Mouse (Mus musculus) stomach, embryonic 15.5 days (tissue): ENCODE measurements around the gene Arl2. TPM values are rescaled to one million over a fixed set of nuclear protein-coding genes. Genes with fewer than 3 reads are reported as not detected.

Experiments used
- ATAC-seq: fragments of 200-750 bp; cut with Nextera tagmentation; 2 replicates; pipeline ENCODE4 v1.8.0; 2017; ENCODE audit warnings: low read depth, moderate number of reproducible peaks, moderate TSS enrichment; ENCODE audit not compliant: insufficient read depth, low FRiP score
- H3K27ac ChIP-seq: fragments of 300-500 bp; sonication (generic); 2 replicates; pipeline ENCODE4 v1.5.1; 2015; ENCODE audit warnings: mild to moderate bottlenecking, inconsistent platforms
- H3K27me3 ChIP-seq: fragments of 300-500 bp; sonication (generic); replicated peaks from 2 replicates; pipeline ENCODE4 v1.6.1; 2015; ENCODE audit warnings: inconsistent platforms
- H3K36me3 ChIP-seq: fragments of 300-500 bp; sonication (generic); 2 replicates; pipeline ENCODE4 v1.6.1; 2015; ENCODE audit warnings: inconsistent platforms
- H3K4me1 ChIP-seq: fragments of 300-500 bp; sonication (generic); 2 replicates; pipeline ENCODE4 v1.6.1; 2015; ENCODE audit warnings: inconsistent platforms
- H3K4me2 ChIP-seq: fragments of 300-500 bp; sonication (generic); 2 replicates; pipeline ENCODE4 v1.6.1; 2015; ENCODE audit warnings: mild to moderate bottlenecking, inconsistent platforms
- H3K4me3 ChIP-seq: fragments of 300-500 bp; sonication (generic); replicated peaks from 2 replicates; pipeline ENCODE4 v1.5.1; 2015; ENCODE audit warnings: inconsistent platforms
- H3K9ac ChIP-seq: fragments of 300-500 bp; sonication (generic); 2 replicates; pipeline ENCODE4 v1.6.1; 2015; ENCODE audit warnings: inconsistent platforms
- H3K9me3 ChIP-seq: fragments of 300-500 bp; sonication (generic); 2 replicates; pipeline ENCODE4 v1.6.1; 2016; ENCODE audit warnings: inconsistent platforms
- WGBS: fragments of 180-500 bp; shearing (Covaris S2); methylation state at CpG from one replicate; pipeline ENCODE4 v1.1.7; 2015; 5-methylcytosine and 5-hydroxymethylcytosine counted together
- polyA plus RNA-seq: library from polyadenylated mRNA; unstranded; fragments of >200 nt; fragmentation: Nextera tagmentation; extraction: Ambion mirVana; gene quantifications from 2 replicates; pipeline ENCODE4 v1.2.1, GENCODE M21; 2015

Gene Arl2
- polyA plus RNA-seq, 1 experiment from 2014 or later = 102 TPM

DNA sequence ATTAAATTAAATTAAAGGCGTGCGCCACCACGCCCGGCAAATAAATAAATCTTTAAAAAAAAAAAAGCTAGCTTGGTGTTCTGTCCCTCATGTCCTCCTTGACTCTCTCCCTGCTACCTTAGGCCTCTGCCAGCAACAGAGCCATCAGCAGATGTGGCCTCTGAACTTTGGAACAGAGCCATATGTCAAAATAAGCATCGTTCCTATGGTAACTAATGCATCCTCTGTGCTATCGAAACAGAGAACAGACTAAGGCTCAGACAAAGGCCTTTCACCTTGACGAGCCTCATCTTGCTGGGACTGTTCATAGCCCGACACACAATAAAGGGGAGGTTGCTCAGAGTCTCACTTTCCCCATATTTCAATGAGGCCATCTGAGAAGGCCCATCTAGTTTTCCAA is 18.0 kb downstream of the Arl2 start:
- no peaks in the 10 kb centered on the region for H3K27me3 ChIP-seq
- H3K9me3 ChIP-seq = no peaks in the 10 kb centered on the region
- no peak overlapping the region for H3K27ac ChIP-seq
- H3K4me3 ChIP-seq = no peak overlapping the region
- H3K9ac ChIP-seq = no peak overlapping the region
- H3K36me3 ChIP-seq = no peaks in the 10 kb centered on the region; the same call in 1 of the 2 replicates
- 49% methylated on average over 8 of the region's 8 CpGs for WGBS
- H3K4me2 ChIP-seq = no peak overlapping the region
- peaks cover 6% of the 10 kb centered on the region; the same call in 1 of the 2 replicates for H3K4me1 ChIP-seq
- no peak for ATAC-seq

DNA sequence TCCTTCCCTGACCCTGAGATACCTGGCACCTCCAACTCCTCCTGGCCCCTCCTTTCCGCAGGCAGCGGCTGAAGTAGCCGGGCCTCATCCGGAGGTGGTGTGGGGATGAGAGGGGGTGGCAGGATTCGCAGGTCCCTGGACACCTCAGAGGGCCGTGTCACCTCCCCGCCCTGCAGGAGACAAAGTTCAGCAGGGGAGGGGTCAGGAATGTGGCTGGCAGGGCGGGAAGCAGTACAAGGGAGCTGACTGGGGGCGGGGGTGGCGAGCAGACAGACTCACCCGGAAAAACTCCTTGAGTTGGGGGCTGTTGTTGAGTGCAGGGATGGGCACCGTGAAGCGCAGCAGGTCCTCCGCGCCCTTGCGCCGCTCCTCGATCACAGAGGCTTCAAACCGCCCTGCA is 19.6 kb downstream of the Arl2 start:
- no peaks in the 10 kb centered on the region; the same call in 1 of the 2 replicates for H3K36me3 ChIP-seq
- peaks cover 14% of the 10 kb centered on the region for H3K4me1 ChIP-seq
- H3K4me3 ChIP-seq = no peak overlapping the region
- H3K27ac ChIP-seq = no peak overlapping the region
- 31% methylated on average over 19 of the region's 19 CpGs for WGBS
- H3K4me2 ChIP-seq = no peak overlapping the region
- no peaks in the 10 kb centered on the region for H3K9me3 ChIP-seq
- no peak for ATAC-seq
- no peak overlapping the region for H3K9ac ChIP-seq
- no peaks in the 10 kb centered on the region for H3K27me3 ChIP-seq

DNA sequence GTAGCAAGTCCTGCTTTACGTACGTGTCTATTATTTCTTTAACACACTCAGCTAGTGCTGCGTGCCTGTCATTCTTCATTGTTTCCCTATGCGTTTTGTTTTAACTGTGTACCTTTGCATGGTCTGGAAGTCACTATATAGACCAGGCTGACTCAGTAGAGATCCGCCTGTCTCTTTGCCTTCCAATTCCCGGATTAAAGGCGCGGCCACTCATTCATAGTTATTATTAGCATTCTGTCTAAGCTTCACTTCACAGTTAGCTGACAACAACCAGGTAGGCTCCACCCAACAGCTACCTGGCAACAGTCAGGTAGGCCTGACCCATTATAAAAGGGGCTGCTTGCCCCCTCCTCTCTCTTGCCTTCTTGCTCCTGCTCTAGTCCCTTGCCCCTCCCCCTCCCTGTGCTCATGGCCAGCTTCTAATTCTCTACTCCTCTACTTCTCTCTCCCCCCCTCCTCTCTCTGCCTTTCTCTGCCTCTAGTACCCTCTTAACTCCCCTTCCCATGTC is 22.6 kb downstream of the Arl2 start:
- WGBS = 1% methylated on average over 8 of the region's 8 CpGs
- 0 out of 2 replicates have a peak, but pooled peaks have one; percentile 6 for ATAC-seq
- peak overlapping the region; percentile 27; the same call in 1 of the 2 replicates for H3K9ac ChIP-seq

DNA sequence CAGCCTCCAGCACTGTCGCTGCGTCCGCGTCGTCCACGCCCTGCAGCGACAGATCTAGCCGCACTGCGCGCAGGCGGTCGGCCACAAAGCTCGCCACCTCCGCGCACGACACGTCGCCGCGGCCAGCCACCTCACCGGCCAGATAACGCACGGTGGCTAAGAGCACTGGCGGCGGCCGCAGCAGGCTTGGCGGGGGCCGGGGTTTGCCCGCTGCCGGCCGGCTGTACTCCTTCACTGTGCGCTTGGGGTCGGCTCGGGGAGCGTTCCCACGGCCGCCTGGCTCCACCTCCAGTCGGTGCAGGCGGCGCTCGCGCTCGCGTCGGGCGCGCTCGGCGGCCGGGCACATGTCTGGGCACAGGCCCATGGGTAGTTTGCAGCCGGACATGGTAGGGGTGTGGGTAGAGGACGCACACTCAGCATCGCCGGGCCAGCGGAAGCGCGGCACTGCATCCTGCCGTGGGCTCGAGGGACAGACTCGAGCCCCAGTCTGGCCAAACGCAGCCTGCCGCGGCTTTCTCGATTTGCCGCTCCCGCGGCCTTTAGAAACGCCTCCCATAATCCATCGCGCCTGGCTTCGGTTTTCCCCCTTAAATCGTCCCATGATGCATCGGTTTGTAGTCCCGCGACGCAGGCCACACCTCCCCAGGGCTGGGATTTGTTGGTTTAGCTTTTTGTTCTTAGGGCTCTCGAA is 23.2 kb downstream of the Arl2 start, which contains the start of gene Sac3d1:
Gene Sac3d1 (minus strand): TSS at position 665 of the 691 bp plus-strand sequence.
- ATAC-seq = peak; percentile 82
- peaks cover 21% of the 10 kb centered on the region for H3K4me1 ChIP-seq

More for the DNA sequence above, 22.6 kb downstream of the Arl2 start:
- Histone ChIP-seq H3K27ac (peak overlapping the region; percentile 99), H3K4me1 (peaks cover 21% of the 10 kb centered on the region), H3K9me3 (no peaks in the 10 kb centered on the region), H3K4me2 (peak overlapping the region; percentile 80), H3K27me3 (no peaks in the 10 kb centered on the region), H3K36me3 (peaks cover 27% of the 10 kb centered on the region), H3K4me3 (peak overlapping the region; percentile 85)

DNA sequence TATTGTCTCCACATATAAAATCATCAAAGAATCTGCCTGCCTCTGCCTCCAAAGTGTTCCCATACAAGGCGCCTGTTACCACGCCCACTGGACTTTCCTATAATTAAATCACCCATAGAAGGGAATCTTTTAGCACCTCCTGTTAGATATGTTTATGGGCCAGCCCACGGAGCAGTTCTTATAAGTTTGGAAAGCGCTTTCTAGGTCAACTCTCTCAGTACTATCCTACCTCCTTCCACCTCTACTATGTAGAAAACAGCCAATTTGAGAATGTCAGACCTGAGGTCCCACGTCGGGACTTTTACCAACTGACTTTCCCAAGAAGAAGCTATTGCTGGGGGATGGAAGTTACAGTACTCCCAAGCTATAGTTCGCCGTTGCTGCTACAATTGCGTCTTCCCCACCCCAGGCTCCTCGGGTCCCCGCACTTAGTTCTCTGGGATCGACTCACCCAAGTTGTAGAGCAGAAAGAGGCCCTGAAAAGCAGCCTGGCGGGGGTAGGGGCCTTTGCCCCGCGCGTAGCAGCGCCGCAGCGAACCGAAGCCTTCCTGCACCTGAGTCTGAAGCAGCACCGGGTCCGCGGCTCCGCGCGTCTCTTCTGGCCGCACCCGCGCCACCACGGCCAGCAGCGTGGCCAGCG is 23.9 kb downstream of the Arl2 start:
- Histone ChIP-seq H3K4me1 (peaks cover 21% of the 10 kb centered on the region), H3K9ac (peak overlapping the region; percentile 77), H3K27me3 (no peaks in the 10 kb centered on the region), H3K36me3 (peaks cover 27% of the 10 kb centered on the region), H3K4me2 (peak overlapping the region; percentile 80), H3K27ac (peak overlapping the region; percentile 99), H3K9me3 (no peaks in the 10 kb centered on the region), H3K4me3 (peak overlapping the region; percentile 85)
- WGBS = 4% methylated on average over 32 of the region's 32 CpGs
- ATAC-seq = peak; percentile 2

More for the DNA sequence above, 23.2 kb downstream of the Arl2 start, which contains the start of gene Sac3d1:
- Histone ChIP-seq H3K4me3 (peak within 1 kb of the TSS; percentile 85), H3K4me2 (peak within 1 kb of the TSS; percentile 80), H3K27me3 (no peaks in the 10 kb centered on the region), H3K9ac (peak within 1 kb of the TSS; percentile 77), H3K27ac (peak within 1 kb of the TSS; percentile 99), H3K9me3 (no peaks in the 10 kb centered on the region), H3K36me3 (peaks cover 27% of the 10 kb centered on the region)
- under 1% methylated on average over 77 of the region's 77 CpGs for WGBS

DNA sequence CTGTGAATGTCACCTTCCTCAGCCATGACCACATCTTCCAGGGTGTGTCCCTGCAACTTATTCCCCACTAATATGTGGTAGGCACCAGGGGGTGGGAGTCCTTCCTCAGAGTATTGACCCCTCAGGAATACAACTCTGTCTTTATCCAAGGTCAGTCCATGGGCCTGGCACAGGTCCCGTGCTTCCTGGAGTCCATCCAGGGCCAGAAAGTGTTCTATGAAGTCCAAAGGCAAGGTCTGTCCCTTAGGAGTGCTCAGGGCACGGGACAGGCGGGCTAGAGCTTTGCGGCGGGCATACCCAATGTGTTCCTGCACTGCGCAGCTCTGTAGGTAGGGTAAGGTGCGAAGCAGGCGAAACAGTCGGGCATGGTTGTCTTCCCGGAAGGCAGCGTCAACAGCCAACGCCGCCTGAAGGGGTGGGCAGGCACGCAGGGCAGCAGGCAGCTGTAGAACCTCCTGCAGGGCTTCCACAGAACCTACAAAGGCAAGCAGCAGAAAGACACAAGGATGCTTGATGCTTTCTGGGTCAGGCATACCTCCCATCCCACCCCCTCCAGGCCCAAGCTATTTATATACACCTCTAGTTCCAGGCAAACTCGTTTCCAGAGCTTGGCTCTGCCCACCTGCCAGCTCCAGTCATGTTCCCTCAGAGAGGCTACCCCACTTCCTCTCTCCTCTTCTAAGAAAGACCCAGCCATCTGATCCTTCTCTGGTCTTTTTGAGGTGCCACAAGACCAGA is 25.1 kb downstream of the Arl2 start:
- H3K27ac ChIP-seq = no peak overlapping the region
- ATAC-seq = no peak
- peaks cover 27% of the 10 kb centered on the region for H3K36me3 ChIP-seq
- no peak overlapping the region for H3K9ac ChIP-seq
- WGBS = 89% methylated on average over 15 of the region's 15 CpGs
- no peaks in the 10 kb centered on the region for H3K9me3 ChIP-seq
- no peak overlapping the region for H3K4me3 ChIP-seq
- peak overlapping the region; percentile 80; the same call in 1 of the 2 replicates for H3K4me2 ChIP-seq
- H3K4me1 ChIP-seq = peaks cover 21% of the 10 kb centered on the region
- no peaks in the 10 kb centered on the region for H3K27me3 ChIP-seq

DNA sequence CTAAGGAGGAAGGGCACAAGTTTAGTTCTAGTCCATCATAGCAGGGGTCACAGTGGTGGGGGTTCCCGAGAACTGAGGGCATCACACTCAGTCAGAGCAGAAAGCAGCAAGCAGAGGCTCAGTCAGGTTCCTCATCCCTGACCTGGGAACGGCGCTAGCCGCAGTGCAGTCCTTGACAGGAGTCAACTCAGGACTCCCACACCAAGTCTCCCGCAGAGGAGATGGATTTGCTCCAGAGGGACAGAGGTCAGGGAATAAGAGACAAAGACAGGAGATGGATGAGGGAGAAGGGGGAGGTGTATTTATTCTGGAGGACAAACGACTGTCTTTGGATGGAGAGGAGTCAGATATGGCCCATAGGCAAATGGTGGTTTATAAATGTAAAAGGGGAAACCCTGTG is 28.2 kb downstream of the Arl2 start:
- H3K36me3 ChIP-seq = peaks cover 27% of the 10 kb centered on the region

DNA sequence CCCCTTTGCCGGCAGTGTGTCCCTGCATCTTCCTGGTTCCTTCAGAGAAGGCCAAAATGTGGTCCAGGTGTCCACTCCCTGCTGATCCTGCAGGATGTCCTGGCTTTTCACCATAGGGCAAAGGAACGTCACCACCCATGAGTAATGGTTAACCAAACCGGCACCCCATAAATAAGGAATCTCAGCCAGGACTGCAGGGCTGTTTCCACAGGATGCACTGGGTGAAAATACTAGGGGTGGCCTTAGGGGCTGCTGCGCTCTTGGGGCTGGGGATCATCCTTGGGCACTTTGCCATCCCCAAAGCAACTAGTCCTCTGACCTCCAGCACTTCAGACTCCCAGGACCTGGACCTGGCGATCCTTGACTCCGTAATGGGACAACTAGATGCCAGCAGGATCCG is 35.8 kb downstream of the Arl2 start, which contains the start of gene Naaladl1:
Gene Naaladl1 (plus strand): TSS at position 197 of the 400 bp plus-strand sequence.
- H3K4me3 ChIP-seq = no peak within 1 kb of the TSS
- no peak within 1 kb of the TSS for H3K9ac ChIP-seq
- H3K9me3 ChIP-seq = no peaks in the 10 kb centered on the region
- H3K27ac ChIP-seq = no peak within 1 kb of the TSS
- no peaks in the 10 kb centered on the region for H3K27me3 ChIP-seq
- H3K36me3 ChIP-seq = no peaks in the 10 kb centered on the region
- no peak within 1 kb of the TSS for H3K4me2 ChIP-seq
- WGBS = 84% methylated on average over 7 of the region's 7 CpGs
- ATAC-seq = no peak
- no peaks in the 10 kb centered on the region for H3K4me1 ChIP-seq

More for the DNA sequence above, 28.2 kb downstream of the Arl2 start:
- Histone ChIP-seq H3K27me3 (no peaks in the 10 kb centered on the region), H3K9me3 (no peaks in the 10 kb centered on the region), H3K4me2 (no peak overlapping the region), H3K9ac (no peak overlapping the region), H3K4me1 (peaks cover 15% of the 10 kb centered on the region), H3K27ac (no peak overlapping the region), H3K4me3 (no peak overlapping the region)
- no peak for ATAC-seq
- 42% methylated on average over 6 of the region's 6 CpGs for WGBS

DNA sequence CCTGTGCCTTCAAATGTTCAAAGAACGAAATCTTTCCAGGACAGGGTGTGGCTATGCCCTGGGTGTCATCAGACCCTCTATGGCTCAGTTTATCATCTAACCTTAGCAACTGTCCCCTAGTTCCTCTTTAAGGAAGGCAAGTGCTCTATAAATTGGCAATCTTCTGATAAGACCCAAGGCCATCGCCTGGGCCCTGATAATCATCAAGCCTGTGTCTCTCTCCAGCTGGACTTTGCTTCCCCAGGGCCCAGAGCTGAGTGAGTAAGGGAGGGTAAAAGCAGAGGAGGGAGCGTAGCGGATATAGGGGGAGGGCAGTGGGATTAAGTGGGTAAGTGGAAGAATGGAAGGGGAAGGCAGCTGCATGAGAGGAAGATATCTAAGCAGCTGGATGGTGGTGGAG is 36.9 kb downstream of the Arl2 start:
- WGBS = 65% methylated on average over 4 of the region's 4 CpGs
- Histone ChIP-seq H3K9ac (no peak overlapping the region), H3K36me3 (no peaks in the 10 kb centered on the region), H3K9me3 (no peaks in the 10 kb centered on the region), H3K4me2 (no peak overlapping the region), H3K4me1 (no peaks in the 10 kb centered on the region), H3K27me3 (no peaks in the 10 kb centered on the region), H3K27ac (no peak overlapping the region), H3K4me3 (no peak overlapping the region)
- ATAC-seq = no peak

DNA sequence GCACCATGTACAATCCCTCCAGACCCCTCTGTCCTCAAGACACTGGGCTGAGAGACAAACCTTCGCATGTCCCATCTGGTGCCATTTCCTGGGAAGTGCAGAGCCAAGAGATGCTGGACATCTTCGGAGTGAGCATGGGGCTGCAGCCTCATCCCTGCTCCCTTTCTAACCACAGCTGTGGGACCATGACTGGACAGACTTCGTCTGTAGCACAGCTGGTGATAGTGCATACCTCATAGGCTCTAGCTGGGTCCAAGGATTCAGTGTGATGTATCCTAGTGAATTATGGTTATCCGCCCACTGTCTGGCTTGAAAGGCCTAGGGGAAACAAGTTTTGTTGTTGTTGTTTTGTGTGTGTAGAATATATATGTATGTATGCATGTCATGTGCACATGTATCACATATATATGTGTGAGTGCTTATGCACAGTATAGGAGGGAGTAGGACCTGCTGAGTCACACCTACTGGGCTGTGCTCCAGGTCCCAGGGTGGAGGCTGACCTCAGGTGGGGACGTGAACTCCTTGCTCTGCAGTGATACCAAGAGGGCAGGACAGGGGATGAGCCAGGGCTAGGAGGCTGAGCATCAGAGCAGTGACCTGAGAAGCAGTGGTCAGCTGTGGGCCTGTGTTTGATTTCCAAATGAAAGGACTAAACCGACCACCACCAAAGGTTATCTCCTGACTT is 39.0 kb downstream of the Arl2 start:
- Histone ChIP-seq H3K27me3 (no peaks in the 10 kb centered on the region), H3K4me2 (no peak overlapping the region), H3K27ac (no peak overlapping the region), H3K36me3 (no peaks in the 10 kb centered on the region), H3K4me1 (no peaks in the 10 kb centered on the region), H3K9me3 (no peaks in the 10 kb centered on the region), H3K9ac (no peak overlapping the region), H3K4me3 (no peak overlapping the region)
- 71% methylated on average over 6 of the region's 6 CpGs for WGBS
- ATAC-seq = peak; percentile 63; the same call in 1 of the 2 replicates

DNA sequence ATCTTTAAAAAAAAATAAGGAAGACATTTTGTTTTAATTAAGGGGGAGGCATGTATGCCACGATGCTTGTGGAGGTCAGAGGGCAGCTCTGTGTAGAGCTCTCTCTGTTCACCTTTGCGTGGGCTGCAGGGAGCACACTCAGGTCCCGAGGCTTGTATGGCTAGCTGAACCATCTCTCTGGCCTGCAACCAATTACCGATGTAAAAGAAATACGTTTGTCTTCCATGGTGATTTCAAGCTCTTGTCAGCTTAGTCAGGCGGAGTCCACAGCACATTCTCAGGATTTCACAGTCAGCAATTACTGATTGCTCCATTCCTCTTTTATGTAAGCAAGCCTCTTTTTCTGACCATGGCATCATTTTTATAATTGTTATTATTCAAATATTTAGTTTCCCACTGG is 40.2 kb downstream of the Arl2 start:
- Histone ChIP-seq H3K27me3 (no peaks in the 10 kb centered on the region), H3K27ac (no peak overlapping the region), H3K9me3 (no peaks in the 10 kb centered on the region), H3K36me3 (no peaks in the 10 kb centered on the region), H3K4me2 (no peak overlapping the region), H3K4me1 (no peaks in the 10 kb centered on the region), H3K9ac (no peak overlapping the region), H3K4me3 (no peak overlapping the region)
- 64% methylated on average over 6 of the region's 6 CpGs for WGBS
- no peak for ATAC-seq
